Mouse (Mus musculus) midbrain, embryonic 13.5 days (tissue): ENCODE data around the gene Olfr1033. TPM values are rescaled to one million over a fixed set of nuclear protein-coding genes. Genes with fewer than 3 reads are reported as not detected.
A peak's percentile ranks its signal among the peaks of the same experiment; 100 is the strongest.
"Not testable (repeated sequence)": the region's sequence is repeated elsewhere in the genome, so short reads cannot be mapped to it uniquely, and the experiment has no call there.

ENCODE experiments used
- ATAC-seq: fragments of 200-750 bp; cut with Nextera tagmentation; 2 replicates; pipeline ENCODE4 v1.8.0; 2017; ENCODE audit warnings: mild to moderate bottlenecking, moderate TSS enrichment, moderate library complexity
- H3K27ac ChIP-seq: fragments of 300-500 bp; sonication (generic); 2 replicates; pipeline ENCODE4 v1.5.1; 2015; ENCODE audit warnings: inconsistent platforms, mild to moderate bottlenecking, moderate library complexity
- H3K27me3 ChIP-seq: fragments of 300-500 bp; sonication (generic); 2 replicates; pipeline ENCODE4 v1.6.1; 2015; ENCODE audit warnings: mild to moderate bottlenecking, inconsistent platforms
- H3K36me3 ChIP-seq: fragments of 300-500 bp; sonication (generic); 2 replicates; pipeline ENCODE4 v1.6.1; 2015; ENCODE audit warnings: mild to moderate bottlenecking, inconsistent platforms
- H3K4me1 ChIP-seq: fragments of 300-500 bp; sonication (generic); replicated peaks from 2 replicates; pipeline ENCODE4 v1.6.1; 2015; ENCODE audit warnings: inconsistent platforms
- H3K4me2 ChIP-seq: fragments of 300-500 bp; sonication (generic); replicated peaks from 2 replicates; pipeline ENCODE4 v1.6.1; 2015; ENCODE audit warnings: moderate library complexity, mild to moderate bottlenecking, inconsistent platforms
- H3K4me3 ChIP-seq: fragments of 300-500 bp; sonication (generic); replicated peaks from 2 replicates; pipeline ENCODE4 v1.5.1; 2015; ENCODE audit warnings: mild to moderate bottlenecking, inconsistent platforms
- H3K9ac ChIP-seq: fragments of 300-500 bp; sonication (generic); replicated peaks from 2 replicates; pipeline ENCODE4 v1.6.1; 2015; ENCODE audit warnings: mild to moderate bottlenecking, inconsistent platforms
- H3K9me3 ChIP-seq: fragments of 300-500 bp; sonication (generic); 2 replicates; pipeline ENCODE4 v1.6.1; 2016; ENCODE audit warnings: mild to moderate bottlenecking, inconsistent platforms
- WGBS: fragments of 180-500 bp; shearing (Covaris S2); methylation state at CpG from one replicate; pipeline ENCODE4 v1.1.7; 2015; 5-methylcytosine and 5-hydroxymethylcytosine counted together
- polyA plus RNA-seq: library from polyadenylated mRNA; unstranded; fragments of >200 nt; fragmentation: Nextera tagmentation; extraction: Ambion mirVana; gene quantifications from 2 replicates; pipeline ENCODE4 v1.2.1, GENCODE M21; 2015

Olfr1033 gene
- not detected in 2 replicates for polyA plus RNA-seq

DNA sequence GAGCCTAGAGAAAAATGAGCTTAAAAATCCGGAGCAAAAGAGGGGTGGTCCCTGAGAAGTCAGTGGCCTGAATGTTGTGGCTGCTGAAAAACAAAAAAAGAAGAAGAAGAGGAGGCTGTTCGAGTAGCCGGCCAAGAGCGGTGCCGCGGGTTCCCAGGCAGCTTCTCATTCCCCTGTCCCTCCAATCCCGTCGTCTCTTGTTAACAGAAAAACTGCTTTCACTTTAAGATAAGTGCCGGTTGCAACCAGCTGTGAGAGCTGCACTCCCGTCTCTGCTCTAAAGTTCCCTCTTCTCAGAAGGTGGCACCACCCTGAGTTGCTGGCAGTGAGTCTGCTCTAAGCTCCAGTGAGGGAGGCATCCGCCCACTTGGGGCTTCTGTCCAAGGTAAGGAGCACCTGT, at the start of gene Olfr1033:
Olfr1033 (plus strand) TSS at position 228 of the 400 bp plus-strand sequence.
- not testable (repeated sequence) for H3K4me1 ChIP-seq, H3K27me3 ChIP-seq, H3K27ac ChIP-seq, H3K9me3 ChIP-seq, H3K36me3 ChIP-seq, ATAC-seq
- 7% methylated on average over 11 of the region's 11 CpGs for WGBS
- Histone ChIP-seq H3K9ac (peak within 1 kb of the TSS; percentile 48; the same call in 1 of the 2 replicates), H3K4me2 (peak within 1 kb of the TSS; percentile 50), H3K4me3 (peak within 1 kb of the TSS; percentile 35)

DNA sequence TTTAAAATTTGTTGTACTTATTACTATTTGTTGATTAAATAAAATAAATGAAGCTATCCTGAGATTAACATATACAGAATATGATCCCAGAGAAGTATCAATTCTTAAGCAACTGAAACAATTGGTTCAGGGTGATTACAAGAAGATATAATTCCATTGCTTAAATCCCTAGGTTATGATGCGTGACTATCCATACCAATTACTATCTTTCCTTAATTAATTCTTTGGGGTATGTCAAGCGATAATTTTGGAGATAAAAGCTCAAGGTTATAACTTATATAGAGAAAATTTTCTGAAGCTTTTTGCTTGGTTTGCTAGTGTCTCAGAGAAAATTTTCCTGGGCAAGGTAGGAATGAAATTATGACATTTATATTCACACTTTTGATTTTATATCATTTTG, 46.8 kb upstream of the Olfr1033 start, which contains the start of gene Olfr1029:
Olfr1029 (plus strand) TSS at position 301 of the 400 bp plus-strand sequence.
- no peaks in the 10 kb centered on the region for H3K9me3 ChIP-seq
- no peak within 1 kb of the TSS for H3K4me2 ChIP-seq
- H3K27me3 ChIP-seq: no peaks in the 10 kb centered on the region
- no peak within 1 kb of the TSS for H3K9ac ChIP-seq
- ATAC-seq: no peak
- no peak within 1 kb of the TSS for H3K4me3 ChIP-seq
- H3K36me3 ChIP-seq: no peaks in the 10 kb centered on the region
- no peaks in the 10 kb centered on the region for H3K4me1 ChIP-seq
- 87% methylated on average over 2 of the region's 2 CpGs for WGBS
- no peak within 1 kb of the TSS for H3K27ac ChIP-seq

DNA sequence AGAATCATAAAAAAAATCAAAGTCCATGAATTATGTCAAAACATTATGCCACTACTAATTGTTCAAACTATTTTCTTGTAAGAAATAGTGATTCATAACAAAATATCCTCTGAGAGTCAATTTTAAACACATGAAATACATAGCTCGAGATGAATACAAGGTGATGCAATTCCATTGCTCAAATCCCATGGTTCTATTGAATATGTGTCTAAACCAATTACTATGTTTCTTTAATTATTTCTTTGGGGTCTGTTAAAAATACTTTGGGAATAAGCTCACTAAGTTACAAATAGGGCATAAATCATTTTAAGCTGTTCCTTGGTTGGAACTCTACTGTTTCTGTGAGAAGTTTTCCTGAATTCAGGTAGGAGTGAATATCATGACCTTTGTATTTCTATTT, 41.5 kb upstream of the Olfr1033 start, which contains the start of gene Olfr1030:
Olfr1030 (plus strand) TSS at position 301 of the 400 bp plus-strand sequence.
- Histone ChIP-seq H3K36me3 (no peaks in the 10 kb centered on the region), H3K27ac (no peak within 1 kb of the TSS), H3K9me3 (no peaks in the 10 kb centered on the region), H3K27me3 (no peaks in the 10 kb centered on the region), H3K9ac (no peak within 1 kb of the TSS), H3K4me3 (no peak within 1 kb of the TSS), H3K4me2 (no peak within 1 kb of the TSS), H3K4me1 (no peaks in the 10 kb centered on the region)
- 89% methylated on average over 1 of the region's 1 CpGs for WGBS
- ATAC-seq: no peak

DNA sequence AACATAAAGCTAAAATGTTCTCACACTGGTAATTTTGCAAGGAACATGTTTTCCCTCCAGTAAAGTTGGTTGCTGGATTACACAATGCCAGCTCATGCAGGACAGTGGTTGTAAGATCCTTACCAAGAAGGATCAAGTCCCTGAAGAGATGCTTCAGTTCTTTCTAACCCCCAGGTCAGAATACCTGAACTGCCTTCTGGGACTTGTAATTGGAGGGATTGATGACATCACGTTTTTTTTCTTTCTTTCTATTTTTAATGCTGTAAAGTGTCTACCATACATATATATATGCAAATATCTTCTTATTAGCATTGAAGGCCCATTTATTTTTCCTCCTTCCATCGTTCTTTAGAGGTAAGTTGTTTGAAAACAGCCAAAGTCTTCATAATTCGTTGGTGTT, 30.4 kb upstream of the Olfr1033 start, which contains the start of gene Olfr1031:
Olfr1031 (plus strand) TSS at position 301 of the 400 bp plus-strand sequence.
- no peak for ATAC-seq
- Histone ChIP-seq H3K27me3 (no peaks in the 10 kb centered on the region), H3K9me3 (no peaks in the 10 kb centered on the region), H3K9ac (no peak within 1 kb of the TSS), H3K4me1 (no peaks in the 10 kb centered on the region), H3K27ac (no peak within 1 kb of the TSS), H3K4me2 (no peak within 1 kb of the TSS), H3K4me3 (no peak within 1 kb of the TSS), H3K36me3 (no peaks in the 10 kb centered on the region)
- WGBS: 60% methylated on average over 3 of the region's 3 CpGs

DNA sequence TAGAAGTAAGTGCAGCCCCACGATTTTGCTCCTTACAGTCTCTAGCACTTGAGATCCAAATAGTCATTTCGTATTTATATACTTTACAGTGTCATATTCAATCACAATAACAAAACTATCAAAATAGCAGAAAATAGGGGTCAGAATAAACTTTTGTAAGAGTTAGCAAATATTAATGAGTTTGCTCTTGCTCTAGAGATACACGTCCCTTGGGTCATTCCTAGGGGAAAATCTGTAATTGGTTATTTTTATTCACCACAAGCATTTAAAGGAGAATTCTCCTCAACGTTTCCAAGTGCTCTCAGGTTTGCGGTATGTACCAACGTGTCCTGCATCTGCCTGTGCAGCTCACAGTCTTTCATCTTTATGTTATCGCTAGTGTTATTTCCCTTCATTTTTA, 15.2 kb upstream of the Olfr1033 start, which contains the start of gene Olfr1032:
Olfr1032 (plus strand) TSS at position 301 of the 400 bp plus-strand sequence.
- Histone ChIP-seq H3K36me3 (no peaks in the 10 kb centered on the region), H3K4me1 (no peaks in the 10 kb centered on the region), H3K9ac (no peak within 1 kb of the TSS), H3K4me3 (no peak within 1 kb of the TSS), H3K27ac (no peak within 1 kb of the TSS), H3K4me2 (no peak within 1 kb of the TSS), H3K27me3 (no peaks in the 10 kb centered on the region), H3K9me3 (no peaks in the 10 kb centered on the region)
- WGBS: 89% methylated on average over 7 of the region's 7 CpGs
- no peak for ATAC-seq

DNA sequence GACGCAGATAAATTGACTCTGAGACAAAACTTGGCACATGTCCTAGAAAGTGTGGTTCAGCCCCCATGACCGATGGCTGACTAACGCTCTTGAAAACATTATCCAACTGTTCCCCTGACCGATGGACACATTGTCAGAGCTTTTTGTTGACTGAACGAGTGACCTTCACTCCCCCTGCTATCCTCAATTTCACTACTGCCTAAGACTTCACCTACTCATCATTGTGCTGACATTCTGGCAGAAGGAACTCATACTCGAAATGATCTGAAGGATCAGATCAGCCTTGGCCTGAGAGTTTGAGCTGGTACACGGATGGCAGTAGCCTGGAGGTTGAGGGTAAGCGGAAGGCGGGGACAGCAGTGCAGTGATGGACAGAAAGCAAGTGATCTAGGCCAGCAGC, 1.1 kb downstream of the Olfr1033 start:
- not testable (repeated sequence) for H3K27me3 ChIP-seq, H3K4me1 ChIP-seq, H3K36me3 ChIP-seq, H3K9me3 ChIP-seq, H3K4me2 ChIP-seq, ATAC-seq, H3K9ac ChIP-seq, H3K4me3 ChIP-seq, H3K27ac ChIP-seq
- 86% methylated on average over 6 of the region's 9 CpGs for WGBS

DNA sequence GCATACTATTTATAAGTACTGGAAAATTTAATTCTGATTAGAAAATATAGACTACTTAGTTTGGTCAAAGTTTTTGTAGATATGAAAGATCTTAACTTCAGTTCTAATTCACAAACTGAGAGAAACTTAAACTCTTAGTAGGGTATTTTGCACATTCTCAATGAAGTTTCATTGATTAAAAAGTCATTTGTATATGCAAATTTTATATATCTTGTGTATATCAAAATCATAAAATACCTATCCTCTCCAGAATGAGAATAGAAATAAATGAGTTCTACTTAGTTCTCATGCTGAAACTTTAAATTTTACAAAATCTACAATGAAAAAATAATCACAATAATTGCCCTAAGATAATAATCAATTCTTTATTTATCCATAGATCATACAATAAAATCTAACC, 25.1 kb downstream of the Olfr1033 start, which contains the start of gene Olfr1034:
Olfr1034 (plus strand) TSS at position 301 of the 400 bp plus-strand sequence.
- no peaks in the 10 kb centered on the region for H3K27me3 ChIP-seq
- no peak within 1 kb of the TSS for H3K4me3 ChIP-seq
- H3K4me1 ChIP-seq: no peaks in the 10 kb centered on the region
- no peak within 1 kb of the TSS for H3K27ac ChIP-seq
- no peak for ATAC-seq
- no peak within 1 kb of the TSS for H3K4me2 ChIP-seq
- no peaks in the 10 kb centered on the region for H3K9me3 ChIP-seq
- H3K36me3 ChIP-seq: no peaks in the 10 kb centered on the region
- no peak within 1 kb of the TSS for H3K9ac ChIP-seq

DNA sequence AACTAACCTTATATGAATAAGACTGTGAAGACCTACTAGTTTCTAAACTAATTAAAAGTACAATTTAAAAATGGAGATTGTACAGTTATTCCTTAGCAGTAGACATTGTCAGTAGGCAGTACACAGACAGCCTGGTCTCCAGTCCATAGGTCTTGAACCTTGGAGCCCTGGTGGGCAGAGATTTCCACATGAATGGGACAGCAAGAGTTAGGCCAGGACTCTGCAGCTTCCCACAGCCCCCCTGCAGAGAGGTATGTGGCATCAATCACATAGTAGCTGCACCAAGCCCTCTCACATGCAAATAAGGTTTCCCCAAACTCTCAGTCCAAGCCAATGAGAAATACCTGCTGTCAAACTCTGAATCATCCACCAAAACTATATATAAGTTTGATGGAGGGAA, 30.3 kb downstream of the Olfr1033 start:
- not testable (repeated sequence) for H3K27me3 ChIP-seq, H3K9ac ChIP-seq, ATAC-seq, H3K9me3 ChIP-seq, H3K36me3 ChIP-seq, H3K4me2 ChIP-seq, H3K27ac ChIP-seq, H3K4me3 ChIP-seq, H3K4me1 ChIP-seq

DNA sequence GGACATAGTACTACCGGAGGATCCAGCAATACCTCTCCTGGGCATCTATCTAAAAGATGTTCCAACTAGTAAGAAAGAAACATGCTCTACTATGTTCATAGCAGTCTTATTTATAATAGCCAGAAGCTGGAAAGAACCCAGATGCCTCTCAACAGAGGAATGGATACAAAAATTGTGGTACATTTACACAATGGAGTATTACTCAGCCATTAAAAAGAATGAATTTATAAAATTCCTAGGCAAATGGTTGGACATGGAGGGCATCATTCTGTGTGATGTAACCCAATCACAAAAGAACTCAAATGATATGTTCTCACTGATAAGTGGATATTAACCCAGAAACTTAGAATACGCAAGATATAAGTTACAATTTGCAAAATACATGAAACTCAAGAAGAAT, 43.3 kb downstream of the Olfr1033 start:
- not testable (repeated sequence) for H3K27me3 ChIP-seq, H3K4me2 ChIP-seq, H3K9me3 ChIP-seq, H3K4me3 ChIP-seq, ATAC-seq, H3K4me1 ChIP-seq, H3K27ac ChIP-seq, H3K9ac ChIP-seq, H3K36me3 ChIP-seq
- WGBS: 92% methylated on average over 2 of the region's 2 CpGs

DNA sequence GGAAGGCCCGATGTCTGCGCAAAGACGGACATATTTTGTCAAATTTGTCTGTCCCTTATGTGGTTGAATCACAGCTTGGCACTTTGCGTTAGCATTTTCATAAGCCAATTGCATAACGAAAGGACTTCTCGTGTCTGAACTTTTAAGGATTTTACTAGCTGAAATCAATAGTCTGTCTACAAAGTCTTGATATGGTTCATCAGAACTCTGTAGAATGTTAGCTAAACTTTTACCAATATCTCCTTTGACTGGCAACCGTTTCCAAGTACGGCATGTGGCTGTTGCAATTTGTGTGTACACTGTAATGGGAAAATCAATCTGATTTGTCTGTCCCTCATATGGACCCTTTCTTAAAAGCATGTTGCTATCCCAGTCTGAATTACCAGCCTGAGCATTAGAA, 49.8 kb downstream of the Olfr1033 start:
- Histone ChIP-seq H3K27ac (no peak overlapping the region), H3K4me2 (no peak overlapping the region), H3K9me3 (peaks cover 5% of the 10 kb centered on the region; the same call in 1 of the 2 replicates), H3K4me1 (no peaks in the 10 kb centered on the region), H3K36me3 (no peaks in the 10 kb centered on the region), H3K27me3 (no peaks in the 10 kb centered on the region), H3K4me3 (no peak overlapping the region), H3K9ac (no peak overlapping the region)
- 96% methylated on average over 8 of the region's 8 CpGs for WGBS
- no peak for ATAC-seq

DNA sequence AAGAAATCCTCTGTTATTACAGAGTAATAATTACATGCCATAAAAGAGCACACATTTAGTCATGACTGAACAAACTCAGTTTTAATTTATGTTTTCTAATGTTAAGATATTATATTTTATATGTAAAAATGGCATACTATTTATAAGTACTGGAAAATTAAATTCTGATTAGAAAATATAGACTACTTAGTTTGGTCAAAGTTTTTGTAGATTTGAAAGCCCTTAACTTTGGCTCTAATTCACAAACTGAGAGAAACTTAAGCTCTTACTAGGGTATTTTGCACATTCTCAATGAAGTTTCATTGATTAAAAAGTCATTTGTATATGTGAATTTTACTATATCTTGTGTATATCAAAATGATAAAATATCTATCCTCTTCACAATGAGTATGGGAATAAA, 53.3 kb downstream of the Olfr1033 start, which contains the start of gene Olfr1036:
Olfr1036 (plus strand) TSS at position 301 of the 400 bp plus-strand sequence.
- not testable (repeated sequence) for H3K4me3 ChIP-seq, ATAC-seq, H3K9me3 ChIP-seq, H3K27ac ChIP-seq, H3K4me1 ChIP-seq, H3K9ac ChIP-seq, H3K4me2 ChIP-seq, H3K36me3 ChIP-seq, H3K27me3 ChIP-seq

DNA sequence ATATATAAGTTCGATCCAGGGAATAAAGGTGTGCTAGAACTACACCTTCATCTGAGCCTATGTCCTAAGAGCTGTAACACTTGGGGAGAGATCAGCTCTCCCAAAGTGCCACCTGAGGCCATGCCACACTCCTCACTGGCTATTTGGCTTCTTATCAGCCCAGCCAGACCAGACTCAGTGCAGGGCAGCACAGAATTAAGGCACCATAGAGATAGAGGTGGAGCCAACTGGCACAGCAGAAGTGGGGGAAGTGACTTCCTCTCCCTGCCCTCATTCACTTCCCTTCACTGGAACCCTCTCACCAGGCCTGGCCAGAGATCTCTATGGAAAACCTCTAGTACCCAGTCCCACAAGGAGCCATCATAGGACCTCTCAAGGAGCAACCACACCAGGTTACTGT, 60.0 kb downstream of the Olfr1033 start:
- H3K4me3 ChIP-seq, H3K4me1 ChIP-seq, H3K4me2 ChIP-seq, H3K27ac ChIP-seq, ATAC-seq, H3K9ac ChIP-seq, H3K27me3 ChIP-seq, H3K36me3 ChIP-seq, H3K9me3 ChIP-seq: not testable (repeated sequence)
- 88% methylated on average over 1 of the region's 1 CpGs for WGBS

DNA sequence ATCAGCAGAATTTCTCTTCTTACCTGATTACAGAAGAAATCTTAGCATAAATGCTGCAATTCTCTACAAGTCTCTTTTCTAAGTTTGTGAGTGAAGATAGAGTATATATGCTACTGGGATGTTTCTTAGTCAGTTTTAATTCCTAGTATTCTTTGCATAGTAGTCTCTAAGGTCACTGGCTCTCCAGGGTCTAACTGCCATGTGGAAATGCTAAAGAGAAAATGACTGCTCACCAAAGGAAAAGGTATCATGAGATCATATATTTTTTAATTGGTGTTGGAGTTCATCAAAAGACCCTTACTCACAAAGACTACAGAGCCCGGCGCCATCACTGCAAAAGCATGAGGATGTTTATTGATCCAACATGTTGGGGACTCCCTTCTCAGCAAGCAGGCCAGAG, 66.9 kb downstream of the Olfr1033 start, which contains the start of gene Olfr1037:
Olfr1037 (minus strand) TSS at position 101 of the 400 bp plus-strand sequence.
- H3K4me1 ChIP-seq: no peaks in the 10 kb centered on the region
- H3K36me3 ChIP-seq: no peaks in the 10 kb centered on the region
- no peaks in the 10 kb centered on the region for H3K9me3 ChIP-seq
- no peak for ATAC-seq
- H3K4me3 ChIP-seq: no peak within 1 kb of the TSS
- WGBS: 89% methylated on average over 2 of the region's 2 CpGs
- no peak within 1 kb of the TSS for H3K27ac ChIP-seq
- H3K27me3 ChIP-seq: no peaks in the 10 kb centered on the region
- H3K9ac ChIP-seq: no peak within 1 kb of the TSS
- H3K4me2 ChIP-seq: no peak within 1 kb of the TSS
